Mouse (Mus musculus): Measurements from ENCODE around the gene Ybx1. TPM values are rescaled to one million over a fixed set of nuclear protein-coding genes. Genes with fewer than 3 reads are reported as not detected.
A peak's percentile ranks its signal among the peaks of the same experiment; 100 is the strongest.

Ybx1 gene
- total and polyA plus RNA-seq, 2 experiments from 2014 or later = 309 to 515 TPM

DNA sequence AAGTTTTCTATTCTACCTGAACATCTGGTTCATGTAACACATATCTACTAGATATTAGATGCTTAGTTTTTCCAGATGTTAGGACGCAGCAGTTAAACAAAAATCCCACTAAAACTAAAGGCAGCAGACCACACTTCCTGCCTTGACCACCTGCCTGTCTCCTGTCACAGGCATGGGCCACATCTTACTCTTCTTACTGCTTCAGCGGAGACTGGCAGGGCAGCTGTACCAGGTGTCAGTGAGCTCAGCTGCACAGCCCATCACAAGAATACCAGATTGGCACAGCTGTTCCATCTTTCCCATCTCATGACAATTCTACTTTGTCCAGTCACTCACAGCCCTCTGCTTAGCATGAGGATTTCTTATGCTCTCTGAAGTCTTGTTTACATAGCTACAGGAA lies 3.0 kb upstream of the Ybx1 start:
- Histone ChIP-seq H3K27me3 (ENCODE audit: control insufficient read depth, insufficient read depth, low read length) (no peaks in the 10 kb centered on the region), H3K4me2 (ENCODE audit: low read depth, low read length) (no peak overlapping the region), H3K4me1 (ENCODE audit: control insufficient read depth, insufficient read depth) (peaks cover under 1% of the 10 kb centered on the region; the same call in 1 of the 2 replicates), H3K4me3 (ENCODE audit: low read depth, low read length) (no peak overlapping the region), H3K27ac (ENCODE audit: low read depth) (no peak overlapping the region), H3K36me3 (replicated peaks; ENCODE audit: control insufficient read depth, insufficient read depth, low read length) (no peaks in the 10 kb centered on the region), H3K9me3 (replicated peaks; ENCODE audit: control insufficient read depth, low read length) (no peaks in the 10 kb centered on the region), H3K9ac (replicated peaks; ENCODE audit: low read depth, low read length) (no peak overlapping the region)
- no peak for DNase-seq (ENCODE audit: low spot score)
- WGBS = 69% methylated on average over 2 of the region's 2 CpGs
- ATAC-seq (ENCODE audit: insufficient read depth, low read depth) = no peak
- TF ChIP-seq CTCF (IDR thresholded peaks at IDR 0.05; ENCODE audit: low read depth) = no peak
- TF ChIP-seq EP300 (IDR thresholded peaks at IDR 0.05; ENCODE audit: low read depth) = no peak

DNA sequence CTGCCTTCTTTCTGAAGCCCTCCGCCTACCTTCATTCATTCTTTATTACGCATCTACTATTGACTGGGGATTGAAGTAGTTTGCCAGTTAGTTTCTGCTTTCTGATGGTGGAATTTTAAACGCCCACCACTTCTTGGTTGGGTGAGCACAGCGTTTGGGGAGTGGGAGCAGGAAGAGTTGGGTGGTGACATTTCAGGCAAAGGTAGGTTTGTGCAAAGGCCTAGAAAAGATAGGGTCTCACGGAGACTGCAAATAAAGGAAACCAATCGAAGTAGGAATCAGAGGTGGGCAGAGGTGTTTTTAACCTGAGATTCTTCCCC lies 690 bp upstream of the Ybx1 start:
- H3K27me3 ChIP-seq (ENCODE audit: control insufficient read depth, insufficient read depth, low read length) = no peaks in the 10 kb centered on the region
- H3K9me3 ChIP-seq (replicated peaks; ENCODE audit: control insufficient read depth, low read length) = no peaks in the 10 kb centered on the region
- no peak for ATAC-seq (ENCODE audit: insufficient read depth, low read depth)
- H3K4me2 ChIP-seq (ENCODE audit: low read depth, low read length) = peak overlapping the region; percentile 56
- no peak for TF ChIP-seq EP300 (IDR thresholded peaks at IDR 0.05; ENCODE audit: low read depth)
- TF ChIP-seq CTCF (IDR thresholded peaks at IDR 0.05; ENCODE audit: low read depth) = no peak
- peaks cover 11% of the 10 kb centered on the region for H3K4me1 ChIP-seq (ENCODE audit: control insufficient read depth, insufficient read depth)
- peak overlapping the region; percentile 91 for H3K4me3 ChIP-seq (ENCODE audit: low read depth, low read length)
- 11% methylated on average over 6 of the region's 6 CpGs for WGBS
- DNase-seq (ENCODE audit: low spot score) = no peak
- H3K27ac ChIP-seq (ENCODE audit: low read depth) = peak overlapping the region; percentile 81
- peak overlapping the region; percentile 49 for H3K9ac ChIP-seq (replicated peaks; ENCODE audit: low read depth, low read length)
- H3K36me3 ChIP-seq (replicated peaks; ENCODE audit: control insufficient read depth, insufficient read depth, low read length) = 0 out of 2 replicates have a peak, but pooled peaks cover 4% of the 10 kb centered on the region

DNA sequence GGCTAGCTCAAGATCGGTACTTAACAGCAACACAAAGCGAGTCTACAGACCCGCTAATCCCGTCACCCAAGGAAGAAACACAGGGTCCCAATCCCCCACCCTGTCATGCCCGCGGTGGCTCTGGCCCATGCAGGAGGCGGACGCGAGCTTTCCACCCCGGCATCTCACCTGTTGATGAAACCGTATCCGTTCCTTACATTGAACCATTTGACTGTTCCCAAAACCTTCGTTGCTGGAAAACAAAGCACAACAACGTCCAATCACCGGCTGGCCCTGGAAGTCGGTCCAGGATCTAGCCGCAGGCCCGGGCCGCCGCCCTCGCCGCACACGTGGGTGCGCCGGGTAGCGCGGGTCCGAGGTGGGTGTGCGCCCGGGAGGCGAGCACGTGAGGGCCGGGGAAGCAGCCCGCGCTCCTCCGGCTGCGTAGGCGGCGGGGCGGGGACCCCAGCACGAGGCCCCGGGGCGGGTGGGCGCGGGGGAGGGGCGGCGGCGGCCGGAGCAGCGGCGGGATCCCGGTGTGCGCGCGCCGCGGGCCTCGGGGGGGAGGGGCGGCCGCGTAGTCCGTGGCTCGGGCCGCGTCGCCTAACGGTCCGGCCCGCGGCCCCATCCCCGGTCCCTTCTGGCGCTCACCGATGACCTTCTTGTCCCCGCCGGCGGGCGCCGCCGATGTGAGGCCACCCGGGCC lies 688 bp downstream of the Ybx1 start:
- WGBS = under 1% methylated on average over 57 of the region's 80 CpGs

DNA sequence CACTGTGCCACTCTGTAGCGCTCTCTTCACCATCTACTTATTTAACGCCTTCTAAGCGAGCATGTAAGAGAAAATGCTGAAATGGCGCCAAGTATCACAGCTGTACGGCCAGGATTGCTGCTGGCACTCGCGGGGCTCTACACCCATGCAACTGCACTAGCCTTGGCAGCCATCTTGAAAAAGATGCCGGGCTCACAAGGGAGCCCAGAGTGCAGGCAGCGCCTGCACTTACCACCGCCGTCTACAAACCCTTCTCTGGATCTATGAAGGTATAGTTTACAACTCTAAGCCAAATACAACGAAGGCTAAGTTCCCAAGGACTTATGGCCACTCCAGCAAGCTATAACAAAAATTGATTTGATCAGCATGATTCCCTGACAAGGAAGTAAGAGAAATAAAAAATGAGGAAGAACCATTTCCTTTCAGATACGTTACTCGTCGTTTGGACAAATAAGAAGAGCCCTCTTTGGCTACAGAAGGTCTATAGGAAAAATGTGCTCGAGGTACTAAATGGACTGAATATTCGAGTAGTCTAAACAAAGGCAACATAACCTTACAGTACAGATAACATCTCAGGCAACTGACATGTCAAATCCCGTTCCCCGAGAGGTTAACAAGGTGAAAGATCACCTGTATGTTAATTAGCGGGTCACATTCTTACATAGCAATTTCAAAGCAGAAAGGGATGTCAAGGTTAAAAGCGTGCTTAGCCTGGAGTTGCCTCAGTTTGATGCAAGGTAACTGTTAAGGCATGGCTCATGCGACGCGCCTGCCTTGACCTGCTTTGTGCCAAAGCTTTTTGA lies 1.4 kb downstream of the Ybx1 start:
- DNase-seq (ENCODE audit: low spot score) = peak; percentile 59
- peak overlapping the region; percentile 89 for H3K27ac ChIP-seq (ENCODE audit: low read depth)
- WGBS = under 1% methylated on average over 24 of the region's 24 CpGs

More for the DNA sequence above, 688 bp downstream of the Ybx1 start:
- Histone ChIP-seq H3K9me3 (replicated peaks; ENCODE audit: control insufficient read depth, low read length) (no peaks in the 10 kb centered on the region), H3K36me3 (replicated peaks; ENCODE audit: control insufficient read depth, insufficient read depth, low read length) (0 out of 2 replicates have a peak, but pooled peaks cover 7% of the 10 kb centered on the region), H3K27me3 (ENCODE audit: control insufficient read depth, insufficient read depth, low read length) (no peaks in the 10 kb centered on the region), H3K9ac (replicated peaks; ENCODE audit: low read depth, low read length) (peak overlapping the region; percentile 88), H3K27ac (ENCODE audit: low read depth) (peak overlapping the region; percentile 89), H3K4me3 (ENCODE audit: low read depth, low read length) (peak overlapping the region; percentile 91), H3K4me2 (ENCODE audit: low read depth, low read length) (peak overlapping the region; percentile 87), H3K4me1 (ENCODE audit: control insufficient read depth, insufficient read depth) (peaks cover 11% of the 10 kb centered on the region)
- no peak for DNase-seq (ENCODE audit: low spot score)
- TF ChIP-seq EP300 (IDR thresholded peaks at IDR 0.05; ENCODE audit: low read depth) (no peak), CTCF (IDR thresholded peaks at IDR 0.05; ENCODE audit: low read depth) (no peak)
- peak; percentile 28 for ATAC-seq (ENCODE audit: insufficient read depth, low read depth)

DNA sequence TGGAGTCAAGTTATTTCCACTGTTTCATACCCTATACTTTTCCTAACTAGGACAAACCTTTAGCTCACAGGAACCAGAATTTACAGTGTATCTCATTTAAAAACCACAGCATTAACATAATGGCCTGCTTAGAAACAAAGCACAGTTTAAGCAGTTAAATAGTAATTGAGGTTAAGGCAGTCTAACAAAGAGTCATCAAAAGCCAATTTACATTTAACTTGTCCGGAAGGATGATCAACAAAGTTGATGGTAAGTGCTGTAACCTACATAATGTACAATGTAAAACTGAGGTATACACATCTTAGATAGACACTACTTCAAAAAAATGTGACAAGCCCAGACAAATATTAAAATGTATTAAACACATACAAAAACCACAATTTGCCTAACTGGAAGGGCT lies 2.5 kb downstream of the Ybx1 start:
- Histone ChIP-seq H3K9ac (replicated peaks; ENCODE audit: low read depth, low read length) (peak overlapping the region; percentile 88; the same call in 1 of the 2 replicates), H3K27ac (ENCODE audit: low read depth) (no peak overlapping the region), H3K9me3 (replicated peaks; ENCODE audit: control insufficient read depth, low read length) (no peaks in the 10 kb centered on the region), H3K4me1 (ENCODE audit: control insufficient read depth, insufficient read depth) (peaks cover 27% of the 10 kb centered on the region), H3K4me3 (ENCODE audit: low read depth, low read length) (peak overlapping the region; percentile 91), H3K27me3 (ENCODE audit: control insufficient read depth, insufficient read depth, low read length) (no peaks in the 10 kb centered on the region), H3K36me3 (replicated peaks; ENCODE audit: control insufficient read depth, insufficient read depth, low read length) (0 out of 2 replicates have a peak, but pooled peaks cover 12% of the 10 kb centered on the region), H3K4me2 (ENCODE audit: low read depth, low read length) (peak overlapping the region; percentile 87)
- TF ChIP-seq CTCF (IDR thresholded peaks at IDR 0.05; ENCODE audit: low read depth) (no peak), EP300 (IDR thresholded peaks at IDR 0.05; ENCODE audit: low read depth) (no peak)
- ATAC-seq (ENCODE audit: insufficient read depth, low read depth) (no peak), DNase-seq (ENCODE audit: low spot score) (no peak)
- 80% methylated on average over 1 of the region's 1 CpGs for WGBS

More for the DNA sequence above, 1.4 kb downstream of the Ybx1 start:
- Histone ChIP-seq H3K4me2 (ENCODE audit: low read depth, low read length) (peak overlapping the region; percentile 87), H3K9me3 (replicated peaks; ENCODE audit: control insufficient read depth, low read length) (no peaks in the 10 kb centered on the region), H3K4me1 (ENCODE audit: control insufficient read depth, insufficient read depth) (peaks cover 16% of the 10 kb centered on the region), H3K4me3 (ENCODE audit: low read depth, low read length) (peak overlapping the region; percentile 91), H3K27me3 (ENCODE audit: control insufficient read depth, insufficient read depth, low read length) (no peaks in the 10 kb centered on the region), H3K9ac (replicated peaks; ENCODE audit: low read depth, low read length) (peak overlapping the region; percentile 88), H3K36me3 (replicated peaks; ENCODE audit: control insufficient read depth, insufficient read depth, low read length) (0 out of 2 replicates have a peak, but pooled peaks cover 12% of the 10 kb centered on the region)
- TF ChIP-seq CTCF (IDR thresholded peaks at IDR 0.05; ENCODE audit: low read depth) (no peak), EP300 (IDR thresholded peaks at IDR 0.05; ENCODE audit: low read depth) (no peak)
- ATAC-seq (ENCODE audit: insufficient read depth, low read depth) = peak; percentile 18; the same call in 1 of the 2 replicates

Data from heart, postnatal 0 days (tissue).